Mouse (Mus musculus): ENCODE data around the gene Saa2.
A peak's percentile ranks its signal among the peaks of the same experiment; 100 is the strongest.

The Saa2 gene

GRCm38 (mm10) chr7:46762601-46763000, 11.0 kb downstream of the Saa2 start:
- DNase-seq (ENCODE audit: low read depth, low spot score): no peak

GRCm38 (mm10) chr7:46764672-46765071, 13.1 kb downstream of the Saa2 start:
- no peak for DNase-seq (ENCODE audit: low read depth, low spot score)

GRCm38 (mm10) chr7:46767371-46767770, 15.8 kb downstream of the Saa2 start:
- DNase-seq (ENCODE audit: low read depth, low spot score): no peak

GRCm38 (mm10) chr7:46768451-46768850, 16.9 kb downstream of the Saa2 start:
- no peak for DNase-seq (ENCODE audit: low read depth, low spot score)

GRCm38 (mm10) chr7:46770706-46771105, 19.1 kb downstream of the Saa2 start:
- DNase-seq (ENCODE audit: low read depth, low spot score): peak; percentile 56

- DNase-seq (ENCODE audit: low read depth, low spot score): no peak
These were observed 37.7 kb downstream of the Saa2 start for GRCm38 (mm10) chr7:46789177-46789849.

GRCm38 (mm10) chr7:46793871-46794270, 42.3 kb downstream of the Saa2 start:
- DNase-seq (ENCODE audit: low read depth, low spot score): no peak

- peak; percentile 96 for DNase-seq (ENCODE audit: low read depth, low spot score)
These were observed 44.0 kb downstream of the Saa2 start, which contains the start of the genes Hps5 and Gtf2h1 for GRCm38 (mm10) chr7:46795287-46796205. TSS of gene Hps5 (minus strand) at chr7:46796064. TSS of gene Gtf2h1 (plus strand) at chr7:46796103.

GRCm38 (mm10) chr7:46796206-46796679, 44.7 kb downstream of the Saa2 start:
- DNase-seq (ENCODE audit: low read depth, low spot score): no peak

GRCm38 (mm10) chr7:46796779-46797178, 45.2 kb downstream of the Saa2 start:
- no peak for DNase-seq (ENCODE audit: low read depth, low spot score)

All from retina, postnatal 7 days (tissue).